Mouse (Mus musculus): Measurements from ENCODE around the gene Abhd11. TPM values are rescaled to one million over a fixed set of nuclear protein-coding genes. Genes with fewer than 3 reads are reported as not detected.

Abhd11 gene
- polyA plus RNA-seq, 1 experiment: 26.8 TPM

DNA sequence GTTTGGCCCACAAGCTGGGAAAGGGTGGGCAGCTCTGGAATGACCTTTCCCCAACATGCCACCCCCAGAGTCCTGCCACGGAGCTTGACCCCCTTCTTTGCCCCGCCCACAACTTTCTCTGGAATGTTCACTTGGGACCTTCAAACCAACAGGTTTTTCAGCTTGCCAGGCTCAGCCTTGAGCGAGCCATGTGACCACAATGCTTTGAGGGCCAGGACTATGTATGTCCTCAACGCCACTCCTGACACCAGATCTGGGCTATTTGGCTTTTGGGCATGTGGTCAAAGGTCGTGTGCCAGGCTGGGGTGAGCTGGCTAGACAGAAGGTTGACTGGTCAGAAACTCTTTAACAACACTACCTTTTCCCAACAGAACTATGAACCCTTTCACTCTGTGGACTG, 6.8 kb upstream of the Abhd11 start:
- Histone ChIP-seq H3ac (ENCODE audit: control insufficient read depth, insufficient read length, low read depth) (no peak overlapping the region), H3K36me3 (ENCODE audit: control insufficient read depth, insufficient read depth) (no peaks in the 10 kb centered on the region), H3K4me3 (ENCODE audit: insufficient read depth, poor library complexity, severe bottlenecking) (no peak overlapping the region), H3K79me2 (ENCODE audit: control insufficient read depth, insufficient read depth) (no peaks in the 10 kb centered on the region), H3K79me3 (ENCODE audit: low read depth) (no peaks in the 10 kb centered on the region), H3K27me3 (ENCODE audit: control insufficient read depth, insufficient read depth, insufficient read length) (peaks cover 5% of the 10 kb centered on the region)
- no peak for TF ChIP-seq CTCF (IDR thresholded peaks at IDR 0.05; ENCODE audit: control insufficient read depth, insufficient read depth, insufficient read length)
- no peak for TF ChIP-seq MYOG (IDR thresholded peaks at IDR 0.05; ENCODE audit: control insufficient read depth, extremely low read depth, insufficient read length)
- TF ChIP-seq MAX (IDR thresholded peaks at IDR 0.05): no peak
- TF ChIP-seq CEBPB (IDR thresholded peaks at IDR 0.05; ENCODE audit: low read depth): no peak
- TF ChIP-seq MYOD1 (IDR thresholded peaks at IDR 0.05; ENCODE audit: control insufficient read depth, insufficient read length, low read depth): no peak
- TF ChIP-seq FOSL1 (IDR thresholded peaks at IDR 0.05; ENCODE audit: insufficient read depth, low read length, poor library complexity, severe bottlenecking): no peak
- TF ChIP-seq USF1 (IDR thresholded peaks at IDR 0.05; ENCODE audit: low read depth): no peak

DNA sequence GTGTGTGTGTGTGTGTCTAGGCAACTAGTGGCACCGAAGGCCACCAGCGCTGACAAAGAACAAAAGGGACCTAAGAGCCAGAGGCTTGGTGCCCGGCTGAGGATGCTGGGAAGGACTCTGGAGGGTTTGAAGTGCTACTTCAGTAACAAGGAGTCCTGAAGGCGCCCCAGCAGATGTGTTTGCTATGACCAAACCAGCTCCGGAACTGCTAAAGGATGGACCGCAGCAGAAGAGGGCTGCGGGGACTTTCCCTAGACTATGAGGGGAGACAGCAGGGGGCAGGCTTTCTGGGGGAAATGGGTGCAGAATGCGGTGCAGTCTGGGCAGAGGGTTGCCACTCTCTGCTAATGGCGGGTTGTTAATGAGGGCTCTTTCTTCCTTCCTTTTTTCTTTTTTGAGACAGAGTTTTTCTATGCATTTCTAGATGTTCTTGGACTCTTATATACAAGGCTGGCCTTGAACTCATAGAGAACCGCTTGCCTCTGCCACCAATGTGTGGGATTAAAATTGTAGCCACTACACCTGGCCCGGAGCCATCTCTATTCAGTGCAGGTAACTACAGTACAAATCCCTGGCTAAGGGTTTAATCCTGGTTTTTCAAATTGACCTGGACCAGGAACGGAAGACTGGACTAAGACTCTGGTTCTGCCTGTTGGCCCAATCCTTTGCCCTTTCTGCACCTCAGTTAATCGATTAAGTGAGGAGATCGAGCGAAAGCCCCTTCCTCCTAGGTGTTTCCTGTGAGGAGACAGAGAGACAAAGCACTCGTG, 965 bp upstream of the Abhd11 start:
- H3K4me3 ChIP-seq (ENCODE audit: insufficient read depth, poor library complexity, severe bottlenecking): peak overlapping the region; percentile 16
- no peak for TF ChIP-seq CTCF (IDR thresholded peaks at IDR 0.05; ENCODE audit: control insufficient read depth, insufficient read depth, insufficient read length)

DNA sequence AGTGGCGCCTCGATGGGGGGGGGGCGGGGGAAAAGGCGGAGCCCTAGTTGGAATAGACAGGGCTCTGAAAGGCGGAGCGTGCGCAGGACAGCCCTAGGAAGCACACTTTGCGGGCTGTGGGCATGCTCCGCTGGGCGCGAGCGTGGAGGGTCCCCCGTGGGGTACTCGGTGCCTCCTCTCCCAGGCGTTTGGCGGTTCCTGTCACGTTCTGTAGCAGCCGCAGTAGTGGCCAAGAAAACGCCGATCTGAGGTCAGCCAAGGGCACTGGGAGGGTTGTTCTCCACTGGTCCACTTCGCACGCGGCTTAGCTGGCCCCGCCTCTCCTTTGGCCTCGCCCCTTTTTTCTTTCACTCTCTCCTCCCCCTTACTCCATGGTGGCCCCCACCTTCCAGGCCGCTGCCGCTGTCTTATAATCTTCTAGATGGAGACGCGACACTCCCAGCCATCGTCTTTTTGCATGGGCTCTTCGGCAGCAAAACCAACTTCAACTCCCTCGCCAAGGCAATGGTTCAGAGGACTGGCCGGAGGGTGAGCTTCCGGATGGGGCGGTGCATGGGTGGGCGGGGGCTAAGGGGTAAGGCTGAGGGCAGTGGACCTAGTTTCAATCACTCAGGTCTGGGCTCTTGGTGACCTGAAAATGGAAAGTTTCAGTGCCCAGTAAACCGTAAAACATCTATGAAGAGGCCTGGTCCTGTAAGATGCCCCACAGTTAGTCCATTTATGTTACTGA, 803 bp downstream of the Abhd11 start:
- peak overlapping the region; percentile 80 for H3ac ChIP-seq (ENCODE audit: control insufficient read depth, insufficient read length, low read depth)
- no peaks in the 10 kb centered on the region for H3K79me3 ChIP-seq (ENCODE audit: low read depth)
- H3K4me3 ChIP-seq (ENCODE audit: insufficient read depth, poor library complexity, severe bottlenecking): peak overlapping the region; percentile 48
- TF ChIP-seq MYOD1 (IDR thresholded peaks at IDR 0.05; ENCODE audit: control insufficient read depth, insufficient read length, low read depth) (no peak), MAX (IDR thresholded peaks at IDR 0.05) (peak; percentile 63)
- no peaks in the 10 kb centered on the region for H3K79me2 ChIP-seq (ENCODE audit: control insufficient read depth, insufficient read depth)
- no peaks in the 10 kb centered on the region for H3K36me3 ChIP-seq (ENCODE audit: control insufficient read depth, insufficient read depth)
- H3K27me3 ChIP-seq (ENCODE audit: control insufficient read depth, insufficient read depth, insufficient read length): no peaks in the 10 kb centered on the region

More for the DNA sequence above, 965 bp upstream of the Abhd11 start:
- H3ac ChIP-seq (ENCODE audit: control insufficient read depth, insufficient read length, low read depth): peak overlapping the region; percentile 79
- H3K79me3 ChIP-seq (ENCODE audit: low read depth): no peaks in the 10 kb centered on the region
- no peaks in the 10 kb centered on the region for H3K27me3 ChIP-seq (ENCODE audit: control insufficient read depth, insufficient read depth, insufficient read length)
- no peaks in the 10 kb centered on the region for H3K36me3 ChIP-seq (ENCODE audit: control insufficient read depth, insufficient read depth)
- H3K79me2 ChIP-seq (ENCODE audit: control insufficient read depth, insufficient read depth): no peaks in the 10 kb centered on the region

DNA sequence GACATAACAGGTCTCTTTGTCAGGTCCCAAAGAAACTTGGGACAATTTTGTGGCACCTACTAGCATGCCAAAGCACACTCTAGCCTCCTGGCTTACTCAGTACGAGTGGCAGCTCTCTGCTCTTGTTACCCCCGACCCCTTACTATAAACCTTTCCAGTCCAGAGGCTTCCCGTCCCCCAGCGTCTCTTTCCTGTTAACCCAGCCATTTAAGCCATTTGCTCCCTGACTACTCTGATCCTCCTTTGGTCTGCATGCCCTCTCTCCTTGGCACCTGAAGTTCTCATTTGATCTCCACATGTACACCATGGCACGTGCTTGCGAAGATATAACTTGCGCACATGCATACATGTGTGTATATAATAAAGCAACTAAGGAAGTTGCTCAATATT, 1.4 kb downstream of the Abhd11 start:
- H3K79me3 ChIP-seq (ENCODE audit: low read depth): no peaks in the 10 kb centered on the region

DNA sequence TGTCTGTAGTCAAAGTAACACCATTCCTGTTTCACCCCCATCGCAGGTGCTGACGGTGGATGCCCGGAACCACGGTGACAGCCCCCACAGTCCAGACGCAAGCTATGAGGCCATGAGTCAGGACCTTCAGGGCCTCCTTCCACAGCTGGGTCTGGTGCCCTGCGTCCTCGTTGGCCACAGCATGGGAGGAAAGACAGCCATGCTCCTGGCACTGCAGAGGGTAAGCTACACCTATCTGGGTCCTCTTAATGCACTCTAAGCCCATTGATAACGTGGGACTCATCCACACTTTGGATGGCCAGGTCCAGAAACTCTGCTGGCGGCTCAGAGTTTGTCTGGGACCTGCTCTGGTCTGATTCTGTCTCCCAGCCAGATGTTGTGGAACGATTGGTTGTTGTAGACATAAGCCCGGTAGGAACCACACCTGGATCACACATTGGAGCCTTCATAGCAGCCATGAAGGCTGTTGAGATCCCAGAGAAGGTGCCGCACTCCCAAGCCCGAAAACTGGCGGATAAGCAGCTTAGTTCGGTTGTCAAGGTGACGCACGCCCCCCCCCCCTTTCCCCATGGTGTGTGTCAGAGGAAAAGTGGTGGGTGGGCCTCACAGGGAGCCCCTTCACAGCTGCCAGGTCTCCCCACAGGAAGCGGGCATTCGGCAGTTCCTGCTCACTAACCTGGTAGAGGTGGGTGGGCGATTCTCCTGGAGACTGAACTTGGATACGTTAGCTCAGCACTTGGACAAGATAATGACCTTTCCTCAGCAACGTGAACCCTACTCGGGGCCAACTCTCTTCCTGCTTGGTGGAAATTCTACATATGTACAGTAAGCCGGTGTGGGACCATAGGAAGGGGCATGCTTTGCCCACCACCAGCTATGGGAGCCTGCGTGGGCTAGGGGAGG, 2.1 kb downstream of the Abhd11 start:
- Histone ChIP-seq H3K79me3 (ENCODE audit: low read depth) (no peaks in the 10 kb centered on the region), H3ac (ENCODE audit: control insufficient read depth, insufficient read length, low read depth) (no peak overlapping the region), H3K36me3 (ENCODE audit: control insufficient read depth, insufficient read depth) (no peaks in the 10 kb centered on the region), H3K79me2 (ENCODE audit: control insufficient read depth, insufficient read depth) (no peaks in the 10 kb centered on the region), H3K4me3 (ENCODE audit: insufficient read depth, poor library complexity, severe bottlenecking) (no peak overlapping the region), H3K27me3 (ENCODE audit: control insufficient read depth, insufficient read depth, insufficient read length) (no peaks in the 10 kb centered on the region)
- no peak for TF ChIP-seq MYOG (IDR thresholded peaks at IDR 0.05; ENCODE audit: control insufficient read depth, extremely low read depth, insufficient read length)
- TF ChIP-seq USF1 (IDR thresholded peaks at IDR 0.05; ENCODE audit: low read depth): no peak
- no peak for TF ChIP-seq FOSL1 (IDR thresholded peaks at IDR 0.05; ENCODE audit: insufficient read depth, low read length, poor library complexity, severe bottlenecking)
- TF ChIP-seq CTCF (IDR thresholded peaks at IDR 0.05; ENCODE audit: control insufficient read depth, insufficient read depth, insufficient read length): no peak
- no peak for TF ChIP-seq MYOD1 (IDR thresholded peaks at IDR 0.05; ENCODE audit: control insufficient read depth, insufficient read length, low read depth)

More for the DNA sequence above, 1.4 kb downstream of the Abhd11 start:
- no peaks in the 10 kb centered on the region for H3K27me3 ChIP-seq (ENCODE audit: control insufficient read depth, insufficient read depth, insufficient read length)
- no peaks in the 10 kb centered on the region for H3K79me2 ChIP-seq (ENCODE audit: control insufficient read depth, insufficient read depth)
- no peak for TF ChIP-seq CTCF (IDR thresholded peaks at IDR 0.05; ENCODE audit: control insufficient read depth, insufficient read depth, insufficient read length)
- no peak for TF ChIP-seq MYOD1 (IDR thresholded peaks at IDR 0.05; ENCODE audit: control insufficient read depth, insufficient read length, low read depth)
- no peak for TF ChIP-seq FOSL1 (IDR thresholded peaks at IDR 0.05; ENCODE audit: insufficient read depth, low read length, poor library complexity, severe bottlenecking)
- TF ChIP-seq USF1 (IDR thresholded peaks at IDR 0.05; ENCODE audit: low read depth): no peak
- TF ChIP-seq MAX (IDR thresholded peaks at IDR 0.05): no peak
- TF ChIP-seq CEBPB (IDR thresholded peaks at IDR 0.05; ENCODE audit: low read depth): no peak
- TF ChIP-seq MYOG (IDR thresholded peaks at IDR 0.05; ENCODE audit: control insufficient read depth, extremely low read depth, insufficient read length): no peak
- no peak overlapping the region for H3ac ChIP-seq (ENCODE audit: control insufficient read depth, insufficient read length, low read depth)
- H3K4me3 ChIP-seq (ENCODE audit: insufficient read depth, poor library complexity, severe bottlenecking): peak overlapping the region; percentile 48
- H3K36me3 ChIP-seq (ENCODE audit: control insufficient read depth, insufficient read depth): no peaks in the 10 kb centered on the region
